Mouse (Mus musculus) embryonic facial prominence, embryonic 10.5 days (tissue): ENCODE data around the gene Lap3. TPM values are rescaled to one million over a fixed set of nuclear protein-coding genes. Genes with fewer than 3 reads are reported as not detected.
A peak's percentile ranks its signal among the peaks of the same experiment; 100 is the strongest.

Experiments
- DNase-seq: peaks from one replicate; pipeline ENCODE4 v3.0.0-alpha.2; 2017; ENCODE audit warnings: low spot score
- H3K27ac ChIP-seq: fragments of 300-500 bp; sonication (generic); replicated peaks from 2 replicates; pipeline ENCODE4 v1.5.1; 2016; ENCODE audit warnings: mild to moderate bottlenecking
- H3K27me3 ChIP-seq: fragments of 300-500 bp; sonication (generic); replicated peaks from 2 replicates; pipeline ENCODE4 v1.6.1; 2016; ENCODE audit warnings: low read depth, mild to moderate bottlenecking; ENCODE audit not compliant: poor library complexity, severe bottlenecking
- H3K36me3 ChIP-seq: fragments of 300-500 bp; sonication (generic); replicated peaks from 2 replicates; pipeline ENCODE4 v1.6.1; 2016; ENCODE audit warnings: mild to moderate bottlenecking, moderate library complexity
- H3K4me1 ChIP-seq: fragments of 300-500 bp; sonication (generic); 2 replicates; pipeline ENCODE4 v1.6.1; 2016
- H3K4me3 ChIP-seq: fragments of 300-500 bp; sonication (generic); 2 replicates; pipeline ENCODE4 v1.5.1; 2016; ENCODE audit warnings: mild to moderate bottlenecking, moderate library complexity
- H3K9me3 ChIP-seq: fragments of 300-500 bp; sonication (generic); 2 replicates; pipeline ENCODE4 v1.6.1; 2016; ENCODE audit warnings: mild to moderate bottlenecking
- WGBS: fragments of 180-500 bp; shearing (Covaris S2); methylation state at CpG from one replicate; pipeline ENCODE4 v1.1.7; 2016; 5-methylcytosine and 5-hydroxymethylcytosine counted together
- polyA plus RNA-seq: library from polyadenylated mRNA; unstranded; fragments of >200 nt; fragmentation: Nextera tagmentation; extraction: Ambion mirVana; gene quantifications from 2 replicates; pipeline ENCODE4 v1.2.1, GENCODE M21; 2016

Gene Lap3
- polyA plus RNA-seq, 1 experiment from 2014 or later: 112 TPM

DNA sequence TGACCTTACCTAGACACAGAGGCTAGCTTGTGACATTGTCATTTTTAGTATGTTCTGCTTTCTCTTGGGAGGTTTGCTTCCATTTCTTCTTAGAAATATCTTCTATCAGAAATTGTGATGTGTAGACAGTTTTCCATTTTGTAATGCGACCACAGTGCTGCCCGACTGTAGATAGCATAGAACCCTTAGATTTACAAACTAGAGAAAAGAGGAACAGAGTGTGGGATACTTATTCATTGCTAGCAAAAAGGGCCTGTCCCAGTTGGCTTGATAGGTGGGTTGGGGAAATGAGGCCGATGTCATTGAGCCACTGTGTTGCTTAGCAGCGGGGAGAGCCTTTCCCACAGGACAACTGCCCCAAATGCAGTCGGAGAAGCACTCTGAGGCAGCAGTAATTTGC lies 4.4 kb downstream of the Lap3 start:
- no peak overlapping the region for H3K27ac ChIP-seq
- no peak for DNase-seq
- H3K27me3 ChIP-seq: no peaks in the 10 kb centered on the region
- 90% methylated on average over 5 of the region's 5 CpGs for WGBS
- H3K4me3 ChIP-seq: no peak overlapping the region
- no peaks in the 10 kb centered on the region for H3K9me3 ChIP-seq
- peaks cover 75% of the 10 kb centered on the region for H3K36me3 ChIP-seq
- H3K4me1 ChIP-seq: peaks cover 18% of the 10 kb centered on the region

- no peak for DNase-seq
- no peak overlapping the region for H3K4me3 ChIP-seq
- H3K4me1 ChIP-seq: no peaks in the 10 kb centered on the region
- no peak overlapping the region for H3K27ac ChIP-seq
- peaks cover 93% of the 10 kb centered on the region for H3K36me3 ChIP-seq
- 88% methylated on average over 7 of the region's 7 CpGs for WGBS
- H3K27me3 ChIP-seq: no peaks in the 10 kb centered on the region
- H3K9me3 ChIP-seq: no peaks in the 10 kb centered on the region
These were observed 16.9 kb downstream of the Lap3 start for GRCm38 (mm10) chr5:45510071-45510470.

DNA sequence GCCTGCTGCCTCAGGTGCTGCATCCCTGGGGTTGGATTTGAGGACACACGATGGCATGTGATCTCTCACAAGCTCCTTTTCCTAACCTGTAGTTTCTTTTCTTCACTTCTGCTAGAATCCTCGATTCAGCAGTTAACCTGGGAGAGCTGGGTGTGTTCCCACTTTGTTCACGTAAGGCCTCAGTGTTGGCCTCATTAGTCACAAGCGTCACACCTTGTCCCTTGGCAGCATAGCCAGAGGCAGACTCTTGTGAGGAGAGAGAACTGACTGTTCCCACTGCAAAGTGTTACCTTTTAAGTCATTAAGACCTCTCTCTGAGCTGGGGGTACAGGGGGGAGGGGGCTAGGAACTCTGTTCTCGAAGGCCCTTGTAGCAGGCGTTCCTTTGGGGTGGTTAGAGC lies 19.7 kb downstream of the Lap3 start:
- Histone ChIP-seq H3K27me3 (no peaks in the 10 kb centered on the region), H3K36me3 (peaks cover 80% of the 10 kb centered on the region), H3K9me3 (no peaks in the 10 kb centered on the region), H3K27ac (no peak overlapping the region), H3K4me3 (no peak overlapping the region), H3K4me1 (no peaks in the 10 kb centered on the region)
- DNase-seq: no peak
- WGBS: 92% methylated on average over 6 of the region's 6 CpGs

GRCm38 (mm10) chr5:45513511-45513910 lies 20.3 kb downstream of the Lap3 start:
- WGBS: 88% methylated on average over 2 of the region's 2 CpGs
- Histone ChIP-seq H3K27ac (no peak overlapping the region), H3K9me3 (no peaks in the 10 kb centered on the region), H3K4me1 (no peaks in the 10 kb centered on the region), H3K4me3 (no peak overlapping the region), H3K36me3 (peaks cover 76% of the 10 kb centered on the region), H3K27me3 (no peaks in the 10 kb centered on the region)
- DNase-seq: no peak

- WGBS: 90% methylated on average over 1 of the region's 1 CpGs
- H3K4me3 ChIP-seq: no peak overlapping the region
- no peak overlapping the region for H3K27ac ChIP-seq
- no peaks in the 10 kb centered on the region for H3K4me1 ChIP-seq
- no peak for DNase-seq
- peaks cover 70% of the 10 kb centered on the region for H3K36me3 ChIP-seq
- no peaks in the 10 kb centered on the region for H3K27me3 ChIP-seq
- no peaks in the 10 kb centered on the region for H3K9me3 ChIP-seq
These were observed 21.4 kb downstream of the Lap3 start for GRCm38 (mm10) chr5:45514599-45514998.

- no peak for DNase-seq
- no peak overlapping the region for H3K27ac ChIP-seq
- no peaks in the 10 kb centered on the region for H3K4me1 ChIP-seq
- H3K4me3 ChIP-seq: no peak overlapping the region
- H3K27me3 ChIP-seq: no peaks in the 10 kb centered on the region
- H3K9me3 ChIP-seq: no peaks in the 10 kb centered on the region
- 91% methylated on average over 10 of the region's 10 CpGs for WGBS
- H3K36me3 ChIP-seq: peaks cover 64% of the 10 kb centered on the region
These were observed 22.1 kb downstream of the Lap3 start for GRCm38 (mm10) chr5:45515151-45515743.

- peak within 1 kb of the TSS; percentile 84 for H3K4me3 ChIP-seq
- WGBS: 3% methylated on average over 56 of the region's 56 CpGs
- H3K27me3 ChIP-seq: no peaks in the 10 kb centered on the region
- H3K27ac ChIP-seq: peak within 1 kb of the TSS; percentile 92
- peak; percentile 96 for DNase-seq
- peaks cover 12% of the 10 kb centered on the region for H3K4me1 ChIP-seq
- H3K9me3 ChIP-seq: no peaks in the 10 kb centered on the region
- H3K36me3 ChIP-seq: peaks cover 42% of the 10 kb centered on the region
These were observed 27.0 kb downstream of the Lap3 start, which contains the start of gene Med28 for GRCm38 (mm10) chr5:45519960-45520808. TSS of gene Med28 (plus strand) at chr5:45520229.

DNA sequence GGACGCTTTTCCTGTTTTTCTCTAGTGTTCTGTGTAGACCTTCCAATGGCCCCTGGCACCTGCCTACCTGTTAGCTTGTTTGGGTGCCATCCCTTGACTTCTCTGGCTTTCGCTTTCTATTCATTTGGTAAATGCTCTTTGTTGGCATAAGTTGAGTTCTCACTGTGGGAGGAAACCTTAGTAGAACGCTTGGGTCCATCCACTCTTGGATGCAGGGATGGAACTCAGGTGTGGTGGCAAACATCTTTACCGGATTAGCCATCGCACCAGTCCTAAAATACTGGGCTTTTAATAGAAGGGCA lies 27.6 kb downstream of the Lap3 start:
- H3K36me3 ChIP-seq: peaks cover 46% of the 10 kb centered on the region
- peaks cover 12% of the 10 kb centered on the region for H3K4me1 ChIP-seq
- no peaks in the 10 kb centered on the region for H3K27me3 ChIP-seq
- peak overlapping the region; percentile 84 for H3K4me3 ChIP-seq
- 6% methylated on average over 5 of the region's 5 CpGs for WGBS
- no peak for DNase-seq
- H3K9me3 ChIP-seq: no peaks in the 10 kb centered on the region
- peak overlapping the region; percentile 92 for H3K27ac ChIP-seq

GRCm38 (mm10) chr5:45521601-45522000 lies 28.4 kb downstream of the Lap3 start:
- WGBS: 93% methylated on average over 6 of the region's 6 CpGs
- H3K27ac ChIP-seq: no peak overlapping the region
- no peak for DNase-seq
- H3K27me3 ChIP-seq: no peaks in the 10 kb centered on the region
- H3K9me3 ChIP-seq: no peaks in the 10 kb centered on the region
- peaks cover 12% of the 10 kb centered on the region for H3K4me1 ChIP-seq
- peak overlapping the region; percentile 84 for H3K4me3 ChIP-seq
- H3K36me3 ChIP-seq: peaks cover 46% of the 10 kb centered on the region

GRCm38 (mm10) chr5:45525101-45525500 lies 31.9 kb downstream of the Lap3 start:
- Histone ChIP-seq H3K27me3 (no peaks in the 10 kb centered on the region), H3K36me3 (peaks cover 72% of the 10 kb centered on the region), H3K4me1 (peaks cover 12% of the 10 kb centered on the region), H3K9me3 (no peaks in the 10 kb centered on the region), H3K4me3 (no peak overlapping the region), H3K27ac (no peak overlapping the region)
- 91% methylated on average over 10 of the region's 10 CpGs for WGBS
- no peak for DNase-seq

DNA sequence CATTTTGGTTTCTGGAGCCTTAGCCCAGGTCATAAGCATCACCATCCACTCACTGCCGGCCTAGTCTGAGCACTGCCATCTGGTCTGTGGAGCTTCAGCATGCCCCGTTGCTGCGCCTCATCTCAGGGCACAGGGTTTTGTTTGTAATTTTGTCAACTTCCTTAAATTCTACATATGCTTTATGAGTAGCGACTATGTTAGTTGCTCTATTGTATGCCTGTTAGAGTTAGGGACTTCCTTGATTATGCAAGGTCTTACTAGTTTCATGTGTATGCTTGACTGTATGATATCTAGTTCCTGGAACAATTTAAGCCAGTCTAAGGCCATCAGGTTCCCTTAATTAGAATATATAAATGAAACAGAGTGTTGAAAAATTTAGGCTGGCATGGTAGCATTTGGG lies 33.2 kb downstream of the Lap3 start:
- H3K4me1 ChIP-seq: peaks cover 6% of the 10 kb centered on the region
- H3K27me3 ChIP-seq: no peaks in the 10 kb centered on the region
- peaks cover 81% of the 10 kb centered on the region for H3K36me3 ChIP-seq
- DNase-seq: no peak
- H3K4me3 ChIP-seq: no peak overlapping the region
- 95% methylated on average over 4 of the region's 4 CpGs for WGBS
- H3K27ac ChIP-seq: no peak overlapping the region
- H3K9me3 ChIP-seq: no peaks in the 10 kb centered on the region

DNA sequence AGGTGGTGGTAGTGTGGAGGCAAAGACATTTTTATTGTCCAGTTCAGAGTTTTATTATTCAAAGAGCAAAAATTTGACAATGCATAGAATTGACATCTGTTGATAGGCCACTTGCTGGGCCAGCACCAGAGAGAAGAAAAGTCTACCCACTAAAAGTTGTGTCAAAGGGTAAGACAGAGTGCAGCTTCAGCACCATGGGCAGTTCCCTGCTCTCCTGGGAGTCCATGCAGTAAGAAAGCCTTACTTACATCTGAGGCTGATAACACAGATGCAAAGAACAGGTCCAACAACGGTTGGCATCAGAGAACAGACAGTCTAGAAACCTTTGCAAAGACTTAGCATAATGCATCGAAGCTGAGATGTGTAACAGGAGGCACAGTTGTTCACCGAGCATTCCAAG lies 36.5 kb downstream of the Lap3 start:
- DNase-seq: peak; percentile 48
- no peaks in the 10 kb centered on the region for H3K9me3 ChIP-seq
- no peak overlapping the region for H3K27ac ChIP-seq
- peaks cover 70% of the 10 kb centered on the region for H3K36me3 ChIP-seq
- no peaks in the 10 kb centered on the region for H3K27me3 ChIP-seq
- 93% methylated on average over 3 of the region's 3 CpGs for WGBS
- H3K4me1 ChIP-seq: peaks cover 7% of the 10 kb centered on the region
- H3K4me3 ChIP-seq: no peak overlapping the region
